Mouse (Mus musculus): ENCODE measurements around the gene Gm10228.
"Not testable (repeated sequence)": the region's sequence is repeated elsewhere in the genome, so short reads cannot be mapped to it uniquely, and the experiment has no call there.

Gene Gm10228

DNA sequence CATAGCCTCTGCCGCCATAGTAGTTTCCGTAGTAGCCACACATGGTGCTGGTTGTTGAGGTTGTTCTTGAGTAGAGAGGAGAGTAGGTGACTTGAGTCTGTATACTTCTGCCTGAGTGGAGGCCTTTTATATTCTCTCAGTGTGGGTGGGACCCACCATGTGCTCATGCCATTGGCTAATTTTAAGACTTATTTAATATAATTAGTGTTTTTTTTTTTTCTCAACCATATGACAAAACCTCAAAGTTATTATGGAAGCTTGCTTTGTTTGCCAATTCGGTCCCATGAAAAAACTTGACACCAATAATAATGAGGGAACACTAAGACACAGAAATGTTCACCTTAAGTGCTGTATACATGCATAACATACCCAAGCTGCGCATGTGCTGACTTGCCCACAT, at the start of gene Gm10228:
TSS of gene Gm10228 (minus strand) at position 101 of the 400 bp plus-strand sequence.
- ATAC-seq (ENCODE audit: low TSS enrichment): not testable (repeated sequence)

DNA sequence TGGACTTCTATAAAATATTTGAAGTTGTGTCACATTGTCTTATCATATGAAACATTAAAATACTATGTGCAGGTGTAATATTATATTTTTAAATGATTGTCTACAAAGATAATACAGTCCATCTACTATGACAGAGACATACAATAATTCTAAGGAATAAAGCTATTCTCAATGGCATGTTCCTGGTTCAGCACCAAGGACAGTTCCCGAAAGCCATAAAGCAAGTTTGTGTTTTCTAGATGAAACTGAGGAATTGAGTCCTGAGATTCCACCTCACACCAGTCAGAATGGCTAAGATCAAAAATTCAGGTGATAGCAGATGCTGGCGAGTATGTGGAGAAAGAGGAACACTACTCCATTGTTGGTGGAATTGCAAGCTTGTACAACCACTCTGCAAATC, 29.8 kb upstream of the Gm10228 start:
- ATAC-seq (ENCODE audit: low TSS enrichment): not testable (repeated sequence)

DNA sequence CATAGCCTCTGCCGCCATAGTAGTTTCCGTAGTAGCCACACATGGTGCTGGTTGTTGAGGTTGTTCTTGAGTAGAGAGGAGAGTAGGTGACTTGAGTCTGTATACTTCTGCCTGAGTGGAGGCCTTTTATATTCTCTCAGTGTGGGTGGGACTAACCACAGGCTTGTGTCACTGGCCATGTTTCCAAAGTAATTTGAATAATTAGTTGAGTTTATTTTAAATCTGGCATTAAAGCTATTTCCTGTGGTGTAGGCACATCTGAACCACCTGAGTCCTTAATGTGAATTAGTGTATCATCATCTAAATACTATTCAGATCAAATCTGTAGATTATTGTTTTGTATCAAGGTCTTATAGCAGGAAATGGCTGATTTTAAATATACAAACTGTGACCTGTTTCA, 22.6 kb upstream of the Gm10228 start, which contains the start of gene 1110025L11Rik:
TSS of gene 1110025L11Rik (minus strand) at position 101 of the 400 bp plus-strand sequence.
- not testable (repeated sequence) for ATAC-seq (ENCODE audit: low TSS enrichment)

DNA sequence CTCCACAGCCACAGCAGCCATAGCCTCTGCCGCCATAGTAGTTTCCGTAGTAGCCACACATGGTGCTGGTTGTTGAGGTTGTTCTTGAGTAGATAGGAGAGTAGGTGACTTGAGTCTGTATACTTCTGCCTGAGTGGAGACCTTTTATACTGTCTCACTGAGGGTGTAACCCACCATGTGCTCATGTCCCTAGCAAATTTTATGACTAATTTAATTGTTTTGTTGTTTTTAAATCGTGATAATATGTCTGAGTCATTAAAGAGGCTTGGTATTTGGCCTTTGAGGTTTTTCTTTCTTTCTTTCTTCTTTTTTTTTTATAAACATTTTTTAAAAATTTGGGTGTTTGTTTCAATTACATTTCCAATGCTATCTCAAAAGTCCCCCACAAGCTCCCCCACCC, 6.5 kb upstream of the Gm10228 start, which contains the start of gene Krtap6-5:
TSS of gene Krtap6-5 (minus strand) at position 101 of the 400 bp plus-strand sequence.
- ATAC-seq (ENCODE audit: low TSS enrichment): no peak

DNA sequence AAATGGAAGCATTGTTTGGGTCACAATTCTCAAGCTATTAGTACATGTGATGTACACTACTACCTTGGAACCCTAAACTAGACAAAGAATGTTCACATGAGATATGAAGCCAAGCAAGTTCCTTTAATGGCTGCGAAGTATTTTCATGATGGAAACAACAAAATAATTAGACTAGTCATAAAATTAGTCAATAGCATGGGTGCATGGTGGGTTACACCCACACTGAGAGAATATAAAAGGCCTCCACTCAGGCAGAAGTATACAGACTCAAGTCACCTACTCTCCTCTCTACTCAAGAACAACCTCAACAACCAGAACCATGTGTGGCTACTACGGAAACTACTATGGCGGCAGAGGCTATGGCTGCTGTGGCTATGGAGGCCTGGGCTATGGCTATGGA, 9.9 kb downstream of the Gm10228 start, which contains the start of gene Krtap6-1:
TSS of gene Krtap6-1 (plus strand) at position 301 of the 400 bp plus-strand sequence.
- ATAC-seq (ENCODE audit: low TSS enrichment): not testable (repeated sequence)

DNA sequence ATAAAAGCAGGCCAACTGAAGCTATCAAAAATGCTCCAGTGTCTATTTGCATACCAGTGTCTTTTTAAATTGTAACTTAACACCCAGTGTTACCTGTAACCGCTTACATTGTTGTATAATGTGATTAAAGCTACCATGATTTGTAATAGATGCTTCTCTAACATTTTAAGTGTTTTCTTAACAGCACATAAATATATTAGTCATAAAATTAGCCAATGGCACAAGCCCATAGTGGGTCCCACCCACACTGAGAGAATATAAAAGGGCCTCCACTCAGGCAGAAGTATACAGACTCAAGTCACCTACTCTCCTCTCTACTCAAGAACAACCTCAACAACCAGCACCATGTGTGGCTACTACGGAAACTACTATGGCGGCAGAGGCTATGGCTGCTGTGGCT, 26.3 kb downstream of the Gm10228 start, which contains the start of gene Gm10229:
TSS of gene Gm10229 (plus strand) at position 301 of the 400 bp plus-strand sequence.
- not testable (repeated sequence) for ATAC-seq (ENCODE audit: low TSS enrichment)

DNA sequence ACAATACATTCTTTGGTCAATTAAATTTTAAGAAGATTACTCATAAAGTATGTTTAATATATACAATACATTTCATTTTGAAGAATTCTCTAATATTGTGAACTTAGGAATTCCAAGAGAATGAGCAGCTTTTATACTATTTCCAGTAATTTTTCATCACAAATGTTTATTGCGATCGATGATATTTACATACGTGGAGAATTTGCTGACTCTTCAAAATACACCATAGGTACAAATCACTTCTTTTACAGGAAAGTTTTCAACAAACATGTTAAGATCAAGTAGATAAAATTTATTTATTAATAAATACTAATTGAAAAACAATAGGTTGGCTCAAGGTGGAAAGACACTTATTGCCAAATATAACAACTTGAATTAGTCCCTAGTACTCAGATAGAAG, 27.3 kb downstream of the Gm10228 start:
- ATAC-seq (ENCODE audit: low TSS enrichment): no peak

DNA sequence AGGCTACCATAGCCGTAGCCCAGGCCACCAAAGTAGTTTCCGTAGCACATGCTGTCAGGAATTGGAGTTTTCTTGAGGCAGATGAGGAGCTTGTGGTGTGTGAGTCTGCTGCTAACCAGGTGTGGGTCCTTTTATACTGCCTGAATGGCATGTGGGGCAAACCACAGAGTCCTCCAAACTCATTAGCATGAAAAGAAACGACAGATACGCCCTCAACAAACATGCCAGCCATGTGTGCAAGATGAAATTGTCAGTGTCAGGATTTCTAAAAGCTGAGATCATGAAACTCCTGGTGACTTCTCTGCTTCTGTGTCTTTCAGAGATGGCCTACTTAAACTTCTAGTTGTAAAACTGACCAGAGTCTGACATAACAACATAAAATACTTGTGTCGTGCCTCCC, 30.6 kb downstream of the Gm10228 start, which contains the start of gene Krtap22-2:
TSS of gene Krtap22-2 (minus strand) at position 101 of the 400 bp plus-strand sequence.
- ATAC-seq (ENCODE audit: low TSS enrichment): no peak

Data from frontal cortex, adult (tissue).